Mouse (Mus musculus) brown adipose tissue, adult 24 weeks (tissue): ENCODE data around the gene Polr1a. TPM values are rescaled to one million over a fixed set of nuclear protein-coding genes. Genes with fewer than 3 reads are reported as not detected.

Experiments
- H3K27ac ChIP-seq: fragments of 200-500 bp; replicated peaks from 2 replicates; pipeline ENCODE4 v1.5.1; 2012; ENCODE audit warnings: low read depth, mild to moderate bottlenecking, low read length
- H3K4me1 ChIP-seq: fragments of 200-500 bp; 2 replicates; pipeline ENCODE4 v1.6.1; 2012; ENCODE audit warnings: low read length, mixed read lengths; ENCODE audit not compliant: control insufficient read depth, insufficient read depth, insufficient read length
- H3K4me3 ChIP-seq: fragments of 200-500 bp; 2 replicates; pipeline ENCODE4 v1.5.1; 2012; ENCODE audit warnings: low read depth, mild to moderate bottlenecking, low read length, moderate library complexity; ENCODE audit not compliant: insufficient read depth
- polyA plus RNA-seq: library from polyadenylated mRNA; stranded (reverse); fragments of >200 nt; gene quantifications from 2 replicates; pipeline ENCODE4 v1.2.4, GENCODE M21; 2012; ENCODE audit not compliant: missing spikeins, insufficient read depth, insufficient read length

Polr1a gene
- polyA plus RNA-seq, 1 experiment, result 12.6 TPM

GRCm38 (mm10) chr6:71970154-71970553 lies 61.3 kb downstream of the Polr1a start:
- H3K4me1 ChIP-seq, result no peaks in the 10 kb centered on the region
- no peak overlapping the region for H3K27ac ChIP-seq

GRCm38 (mm10) chr6:71976592-71976991 lies 67.7 kb downstream of the Polr1a start:
- Histone ChIP-seq H3K27ac (no peak overlapping the region), H3K4me3 (no peak overlapping the region), H3K4me1 (peaks cover 10% of the 10 kb centered on the region; the same call in 1 of the 2 replicates)

More at GRCm38 (mm10) chr6:71970154-71970553, 61.3 kb downstream of the Polr1a start:
- no peak overlapping the region for H3K4me3 ChIP-seq

GRCm38 (mm10) chr6:71980165-71980564 lies 71.3 kb downstream of the Polr1a start:
- Histone ChIP-seq H3K27ac (peak overlapping the region; percentile 68), H3K4me1 (peaks cover 10% of the 10 kb centered on the region; the same call in 1 of the 2 replicates), H3K4me3 (no peak overlapping the region)

- peaks cover 10% of the 10 kb centered on the region; the same call in 1 of the 2 replicates for H3K4me1 ChIP-seq
- H3K27ac ChIP-seq, result peak overlapping the region; percentile 22; the same call in 1 of the 2 replicates
- no peak overlapping the region for H3K4me3 ChIP-seq
Observed at GRCm38 (mm10) chr6:71980587-71980986, 71.7 kb downstream of the Polr1a start.

- H3K4me1 ChIP-seq, result peaks cover 10% of the 10 kb centered on the region; the same call in 1 of the 2 replicates
- H3K4me3 ChIP-seq, result no peak overlapping the region
- no peak overlapping the region for H3K27ac ChIP-seq
Observed at GRCm38 (mm10) chr6:71981450-71981849, 72.6 kb downstream of the Polr1a start.

GRCm38 (mm10) chr6:71985984-71986383 lies 77.1 kb downstream of the Polr1a start:
- H3K4me1 ChIP-seq, result peaks cover 22% of the 10 kb centered on the region
- H3K4me3 ChIP-seq, result no peak overlapping the region
- no peak overlapping the region for H3K27ac ChIP-seq

- peak overlapping the region; percentile 16; the same call in 1 of the 2 replicates for H3K27ac ChIP-seq
- no peak overlapping the region for H3K4me3 ChIP-seq
- peaks cover 28% of the 10 kb centered on the region for H3K4me1 ChIP-seq
Observed at GRCm38 (mm10) chr6:71987546-71988248, 78.8 kb downstream of the Polr1a start.

GRCm38 (mm10) chr6:71989647-71990351 lies 80.9 kb downstream of the Polr1a start:
- peaks cover 36% of the 10 kb centered on the region for H3K4me1 ChIP-seq
- no peak overlapping the region for H3K27ac ChIP-seq
- no peak overlapping the region for H3K4me3 ChIP-seq

GRCm38 (mm10) chr6:71990371-71990837 lies 81.6 kb downstream of the Polr1a start:
- Histone ChIP-seq H3K4me3 (no peak overlapping the region), H3K4me1 (peaks cover 37% of the 10 kb centered on the region), H3K27ac (no peak overlapping the region)

GRCm38 (mm10) chr6:71991190-71991932 lies 82.5 kb downstream of the Polr1a start:
- H3K27ac ChIP-seq, result peak overlapping the region; percentile 19; the same call in 1 of the 2 replicates
- no peak overlapping the region for H3K4me3 ChIP-seq
- H3K4me1 ChIP-seq, result peaks cover 37% of the 10 kb centered on the region

- no peak overlapping the region for H3K27ac ChIP-seq
- H3K4me3 ChIP-seq, result no peak overlapping the region
Observed at GRCm38 (mm10) chr6:71991933-71992325, 83.1 kb downstream of the Polr1a start.

GRCm38 (mm10) chr6:71994004-71994403 lies 85.2 kb downstream of the Polr1a start:
- Histone ChIP-seq H3K4me1 (peaks cover 30% of the 10 kb centered on the region), H3K4me3 (no peak overlapping the region), H3K27ac (peak overlapping the region; percentile 62)

More at GRCm38 (mm10) chr6:71991933-71992325, 83.1 kb downstream of the Polr1a start:
- H3K4me1 ChIP-seq, result peaks cover 37% of the 10 kb centered on the region

GRCm38 (mm10) chr6:71995081-71995480 lies 86.2 kb downstream of the Polr1a start:
- Histone ChIP-seq H3K4me1 (peaks cover 21% of the 10 kb centered on the region), H3K4me3 (no peak overlapping the region), H3K27ac (no peak overlapping the region)

- H3K4me3 ChIP-seq, result no peak overlapping the region
- H3K27ac ChIP-seq, result no peak overlapping the region
- peaks cover 12% of the 10 kb centered on the region for H3K4me1 ChIP-seq
Observed at GRCm38 (mm10) chr6:71997215-71997614, 88.4 kb downstream of the Polr1a start.
